Mouse (Mus musculus): ENCODE measurements at regions not wholly inside any gene's neighbourhood (a gene's known extent, or its start where the extent isn't known, plus 50 kb on each side); places are given as distances from the start of the nearest gene placed in this dataset.

- no peak for DNase-seq (ENCODE audit: low spot score in 2 of 2)
These were observed 359.5 kb downstream of the Ice1 start for GRCm38 (mm10) chr13:70277667-70278591.

- no peak for DNase-seq (ENCODE audit: low spot score in 2 of 2)
These were observed 356.2 kb downstream of the Ice1 start for GRCm38 (mm10) chr13:70281051-70281847.

- no peak for DNase-seq (ENCODE audit: low spot score in 2 of 2)
These were observed 354.7 kb downstream of the Ice1 start for GRCm38 (mm10) chr13:70282731-70283130.

GRCm38 (mm10) chr13:70283231-70283630, 354.2 kb downstream of the Ice1 start:
- DNase-seq (ENCODE audit: low spot score in 2 of 2), result no peak

- DNase-seq (ENCODE audit: low spot score in 2 of 2), result no peak
These were observed 344.7 kb downstream of the Ice1 start for GRCm38 (mm10) chr13:70292713-70293112.

- no peak for DNase-seq (ENCODE audit: low spot score in 2 of 2)
These were observed 333.4 kb downstream of the Ice1 start for GRCm38 (mm10) chr13:70303953-70304525.

GRCm38 (mm10) chr13:70310516-70310915, 326.9 kb downstream of the Ice1 start:
- DNase-seq (ENCODE audit: low spot score in 2 of 2), result no peak

- no peak for DNase-seq (ENCODE audit: low spot score in 2 of 2)
These were observed 326.0 kb downstream of the Ice1 start for GRCm38 (mm10) chr13:70311226-70312055.

GRCm38 (mm10) chr13:70313205-70313604, 324.2 kb downstream of the Ice1 start:
- DNase-seq (ENCODE audit: low spot score in 2 of 2), result no peak

GRCm38 (mm10) chr13:70323537-70323936, 313.9 kb downstream of the Ice1 start:
- DNase-seq (ENCODE audit: low spot score in 2 of 2), result no peak

- no peak for DNase-seq (ENCODE audit: low spot score in 2 of 2)
These were observed 301.4 kb downstream of the Ice1 start for GRCm38 (mm10) chr13:70336069-70336468.

- DNase-seq (ENCODE audit: low spot score in 2 of 2), result no peak
These were observed 297.0 kb downstream of the Ice1 start for GRCm38 (mm10) chr13:70340437-70340836.

- DNase-seq (ENCODE audit: low spot score in 2 of 2), result no peak
These were observed 294.2 kb downstream of the Ice1 start for GRCm38 (mm10) chr13:70343191-70343734.

GRCm38 (mm10) chr13:70343911-70344310, 293.5 kb downstream of the Ice1 start:
- no peak for DNase-seq (ENCODE audit: low spot score in 2 of 2)

- no peak for DNase-seq (ENCODE audit: low spot score in 2 of 2)
These were observed 293.1 kb downstream of the Ice1 start for GRCm38 (mm10) chr13:70344311-70344710.

- no peak for DNase-seq (ENCODE audit: low spot score in 2 of 2)
These were observed 289.0 kb downstream of the Ice1 start for GRCm38 (mm10) chr13:70348456-70348855.

GRCm38 (mm10) chr13:70348965-70349364, 288.5 kb downstream of the Ice1 start:
- DNase-seq (ENCODE audit: low spot score in 2 of 2), result no peak

GRCm38 (mm10) chr13:70369647-70370046, 267.8 kb downstream of the Ice1 start:
- DNase-seq (ENCODE audit: low spot score in 2 of 2), result no peak

GRCm38 (mm10) chr13:70380772-70381171, 256.7 kb downstream of the Ice1 start:
- no peak for DNase-seq (ENCODE audit: low spot score in 2 of 2)

- DNase-seq (ENCODE audit: low spot score in 2 of 2), result no peak
These were observed 252.1 kb downstream of the Ice1 start for GRCm38 (mm10) chr13:70385292-70385691.

- no peak for DNase-seq (ENCODE audit: low spot score in 2 of 2)
These were observed 224.6 kb downstream of the Ice1 start for GRCm38 (mm10) chr13:70412788-70413187.

All from gastrocnemius, postnatal 4 days (tissue).